Mouse (Mus musculus) brain, adult 2 months (tissue): ENCODE measurements at regions not wholly inside any gene's neighbourhood (a gene's known extent, or its start where the extent isn't known, plus 50 kb on each side); places are given as distances from the start of the nearest gene placed in this dataset.
"Not testable (repeated sequence)": the region's sequence is repeated elsewhere in the genome, so short reads cannot be mapped to it uniquely, and the experiment has no call there.

ENCODE experiments used
- DNase-seq: peaks from one replicate; pipeline ENCODE4 v3.0.0; 2011; ENCODE audit warnings: low read depth, low spot score

GRCm38 (mm10) chr16:73182776-73183175 lies 874.7 kb downstream of the Robo1 start:
- DNase-seq = no peak

- peak; percentile 21 for DNase-seq
Observed at GRCm38 (mm10) chr16:73182258-73182657, 874.2 kb downstream of the Robo1 start.

GRCm38 (mm10) chr16:73155447-73155846 lies 847.3 kb downstream of the Robo1 start:
- DNase-seq = peak; percentile 28

GRCm38 (mm10) chr16:73127927-73128326 lies 819.8 kb downstream of the Robo1 start:
- not testable (repeated sequence) for DNase-seq

GRCm38 (mm10) chr16:73120568-73120967 lies 812.5 kb downstream of the Robo1 start:
- no peak for DNase-seq

- DNase-seq = no peak
Observed at GRCm38 (mm10) chr16:73117338-73117737, 809.2 kb downstream of the Robo1 start.

GRCm38 (mm10) chr16:73108021-73108452 lies 799.9 kb downstream of the Robo1 start:
- DNase-seq = peak; percentile 70

GRCm38 (mm10) chr16:73107608-73108007 lies 799.5 kb downstream of the Robo1 start:
- peak; percentile 36 for DNase-seq

- DNase-seq = peak; percentile 95
Observed at GRCm38 (mm10) chr16:73105496-73105895, 797.4 kb downstream of the Robo1 start.

- DNase-seq = no peak
Observed at GRCm38 (mm10) chr16:73100273-73100672, 792.2 kb downstream of the Robo1 start.

GRCm38 (mm10) chr16:73098760-73099159 lies 790.7 kb downstream of the Robo1 start:
- peak; percentile 76 for DNase-seq

- no peak for DNase-seq
Observed at GRCm38 (mm10) chr16:73097176-73097575, 789.1 kb downstream of the Robo1 start.

GRCm38 (mm10) chr16:73096091-73097083 lies 788.3 kb downstream of the Robo1 start:
- DNase-seq = no peak
